Mouse (Mus musculus) embryonic fibroblast, embryonic 13.5 days (primary cell): Measurements from ENCODE around the gene 1810010H24Rik.

Experiments
- CTCF ChIP-seq: IDR thresholded peaks from 2 replicates; pipeline ENCODE4 v1.5.1; 2011; ENCODE audit warnings: mild to moderate bottlenecking, control low read depth, low read length, moderate library complexity, borderline replicate concordance; ENCODE audit not compliant: insufficient read depth
- POLR2A ChIP-seq: IDR thresholded peaks from 2 replicates; pipeline ENCODE4 v1.6.1; 2011; ENCODE audit warnings: low read depth, mild to moderate bottlenecking, control low read depth, low read length, moderate library complexity

- TF ChIP-seq CTCF (no peak), POLR2A (no peak)
Measured at GRCm38 (mm10) chr11:107029536-107029935, 4.1 kb downstream of the 1810010H24Rik start.
